Mouse (Mus musculus) induced T-regulatory cell, adult 2 months (primary cell): Measurements from ENCODE around the gene Eddm3b.

Source experiments
- DNase-seq: peaks from one replicate; pipeline ENCODE4 v3.0.0-alpha.2; 2012; ENCODE audit warnings: low read depth

Eddm3b gene

DNA sequence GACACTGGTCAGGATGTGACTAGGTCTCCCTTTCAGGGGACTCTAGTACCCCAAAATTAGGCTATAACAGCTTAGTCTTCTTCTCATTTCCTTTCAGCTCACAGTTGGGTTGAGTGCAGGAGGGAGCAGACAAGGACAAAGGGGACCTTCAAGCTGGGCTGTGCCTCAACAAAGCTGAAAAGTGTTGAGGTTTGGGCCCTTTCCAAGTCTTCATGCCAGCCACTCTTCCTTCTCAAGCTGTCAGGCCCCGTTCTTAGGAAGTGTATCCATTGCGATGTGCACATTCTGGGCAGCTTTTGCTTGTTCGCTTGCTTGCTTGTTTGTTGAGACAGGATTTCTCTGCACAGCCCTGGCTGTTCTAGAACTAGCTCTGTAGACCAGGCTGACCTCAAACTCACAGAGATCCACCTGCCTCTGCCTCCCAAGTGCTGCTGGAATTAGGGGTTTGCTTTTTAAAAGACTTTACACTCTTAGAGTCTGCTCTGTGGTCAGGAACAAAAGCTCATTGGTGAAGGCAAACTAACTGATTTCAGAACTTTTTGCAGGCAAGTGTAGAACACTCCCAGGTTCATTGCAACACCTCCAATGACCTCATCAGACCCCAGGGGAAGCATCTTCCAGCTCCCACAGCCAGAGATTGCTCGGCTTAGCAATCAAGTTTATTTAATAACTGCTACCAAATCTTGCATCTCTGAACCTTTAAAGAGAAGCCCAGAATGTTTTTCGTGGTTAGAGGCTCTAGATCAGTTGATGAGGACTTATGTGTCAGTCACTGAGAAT, 19.9 kb upstream of the Eddm3b start:
- no peak for DNase-seq

DNA sequence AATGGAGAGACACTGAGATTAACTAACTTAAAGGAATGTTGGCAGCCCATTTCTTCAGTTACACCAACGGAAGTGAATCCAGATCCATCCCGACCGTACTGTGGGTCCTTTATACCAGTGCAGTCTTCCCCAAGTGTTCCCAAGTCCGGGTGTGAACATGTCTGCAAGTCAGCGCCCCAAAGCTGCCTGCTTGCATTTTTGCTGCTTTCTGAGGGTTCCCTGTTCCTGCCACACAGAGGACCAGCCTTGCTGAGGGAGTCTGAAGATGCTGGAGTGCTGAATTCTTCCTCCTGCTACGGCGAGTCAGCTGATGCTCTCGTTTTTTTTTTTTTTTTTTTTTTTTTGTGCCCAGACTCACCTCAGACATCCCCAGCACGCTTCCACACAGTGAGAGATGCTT, 19.3 kb upstream of the Eddm3b start:
- DNase-seq: no peak

DNA sequence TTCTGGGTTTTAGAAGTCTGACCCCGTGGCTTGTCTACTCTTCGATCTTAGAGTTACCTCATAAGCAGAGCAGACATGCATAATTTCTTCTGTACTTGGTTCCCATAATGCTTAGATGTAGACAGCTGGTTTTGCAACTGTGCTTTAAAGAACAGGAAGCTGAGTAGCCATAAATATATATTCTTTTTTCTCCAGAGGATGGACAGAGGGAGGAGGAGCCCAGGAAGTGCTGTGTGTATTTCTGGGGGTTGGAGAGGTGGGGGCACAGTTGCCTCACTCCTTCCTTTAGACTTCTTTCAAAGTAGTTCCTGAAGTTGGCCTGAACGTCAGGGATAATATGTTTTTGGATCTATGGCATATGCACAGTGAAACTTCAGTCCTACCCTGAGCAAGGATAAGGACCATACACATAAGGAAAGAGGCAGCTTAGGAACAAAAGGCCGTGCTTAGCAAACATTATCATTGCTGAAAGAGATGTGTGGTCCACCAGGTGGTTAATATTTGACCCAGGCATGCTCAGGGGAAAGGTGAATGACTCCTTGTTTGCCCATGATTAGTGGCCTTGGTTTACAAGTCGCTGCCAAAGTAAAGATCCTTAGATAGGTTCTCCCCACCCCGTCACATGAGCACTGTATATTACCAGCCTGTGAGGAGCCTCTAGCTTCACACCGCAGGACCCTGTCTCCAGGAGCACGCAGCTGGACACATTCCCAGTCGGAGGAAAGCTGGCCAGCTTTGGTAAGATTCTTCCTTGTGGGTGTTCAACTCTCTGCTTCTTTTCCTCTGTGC, 18.3 kb upstream of the Eddm3b start:
- DNase-seq: no peak

- peak; percentile 78 for DNase-seq
Observed at GRCm38 (mm10) chr14:51098300-51098699, 15.9 kb upstream of the Eddm3b start.

DNA sequence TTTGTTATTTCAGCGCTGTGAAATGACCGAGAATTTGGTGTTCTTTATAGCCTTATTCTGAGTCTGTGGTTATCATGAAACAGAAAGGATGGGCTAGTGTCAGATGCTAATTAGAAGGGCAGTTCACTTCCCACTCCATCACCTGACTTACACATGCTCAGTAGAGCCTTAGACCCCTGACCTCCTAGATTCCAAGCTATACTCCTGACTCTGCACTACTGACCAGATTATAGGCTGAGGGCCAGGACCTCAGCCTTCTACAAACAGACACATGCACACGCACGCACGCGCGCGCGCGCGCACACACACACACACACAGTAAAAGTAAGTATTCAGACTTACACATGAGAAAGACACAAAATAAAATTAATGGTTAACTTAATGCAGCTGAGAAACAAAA, 15.3 kb upstream of the Eddm3b start:
- DNase-seq: no peak

GRCm38 (mm10) chr14:51101284-51101683, 12.9 kb upstream of the Eddm3b start:
- DNase-seq: no peak

GRCm38 (mm10) chr14:51103217-51103616, 11.0 kb upstream of the Eddm3b start:
- DNase-seq: peak; percentile 78

DNA sequence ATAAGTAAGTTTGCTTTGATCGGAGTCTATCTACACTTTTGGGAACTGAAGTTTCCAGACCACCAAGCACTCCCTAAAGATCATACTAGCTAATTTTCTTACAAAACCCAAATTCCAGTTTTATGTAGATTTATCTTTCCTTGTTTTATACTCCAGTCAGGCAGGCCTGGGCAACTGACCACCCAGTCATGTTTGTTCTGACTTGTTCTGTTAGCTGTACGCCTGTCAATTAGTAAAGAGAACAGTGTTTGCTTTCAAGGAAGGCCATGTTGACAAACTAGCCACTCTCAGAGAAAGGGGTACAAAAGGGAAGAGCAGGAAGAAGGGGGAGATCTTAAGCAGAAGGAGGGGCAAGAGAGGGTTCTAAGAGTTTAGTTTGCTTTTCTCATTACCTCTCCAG, 9.9 kb upstream of the Eddm3b start:
- DNase-seq: no peak

DNA sequence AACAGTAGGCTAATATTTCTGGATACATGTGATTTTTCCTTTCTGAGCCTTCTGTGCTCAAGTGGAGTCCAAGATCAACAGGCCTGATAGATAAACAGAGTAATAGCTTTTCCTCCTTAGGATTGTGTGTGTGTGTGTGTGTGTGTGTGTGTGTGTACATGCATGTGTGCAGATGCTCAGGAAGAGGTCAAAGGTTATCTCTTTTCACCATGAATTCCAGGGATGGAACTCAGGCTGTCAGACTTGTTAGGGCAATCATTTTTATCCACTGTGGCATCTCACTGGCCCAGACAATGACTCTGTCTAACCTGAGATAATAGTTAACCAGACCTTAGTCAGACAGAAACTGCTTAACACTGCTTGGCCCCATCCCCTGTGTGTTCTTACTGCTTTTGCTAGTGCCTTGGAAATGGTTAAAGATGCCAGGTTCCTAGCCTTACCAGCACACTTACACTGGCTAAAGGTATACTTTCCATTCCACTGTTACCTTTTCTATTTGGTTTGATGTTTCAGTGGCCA, 7.7 kb upstream of the Eddm3b start:
- DNase-seq: no peak

- no peak for DNase-seq
Observed at GRCm38 (mm10) chr14:51111966-51112365, 2.3 kb upstream of the Eddm3b start.

DNA sequence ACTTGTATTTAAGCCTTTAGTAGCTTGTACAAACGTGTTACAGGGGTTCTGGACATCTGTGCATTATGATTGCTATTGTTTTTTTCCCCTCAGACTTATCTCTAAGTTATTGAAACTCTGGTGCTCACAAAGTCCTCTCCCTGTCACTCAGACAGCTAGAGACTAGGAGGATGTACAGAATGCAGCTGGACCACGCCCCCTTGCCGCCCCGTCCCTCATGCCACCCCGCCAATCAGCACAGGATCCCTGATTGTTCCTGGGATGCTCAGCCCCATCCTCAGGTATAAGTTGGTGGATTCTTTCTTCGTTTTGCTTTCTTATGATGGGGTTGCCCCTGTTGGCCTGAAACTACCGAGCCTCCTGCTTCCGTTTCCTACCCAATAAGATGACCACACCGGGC, 750 bp upstream of the Eddm3b start:
- DNase-seq: no peak

DNA sequence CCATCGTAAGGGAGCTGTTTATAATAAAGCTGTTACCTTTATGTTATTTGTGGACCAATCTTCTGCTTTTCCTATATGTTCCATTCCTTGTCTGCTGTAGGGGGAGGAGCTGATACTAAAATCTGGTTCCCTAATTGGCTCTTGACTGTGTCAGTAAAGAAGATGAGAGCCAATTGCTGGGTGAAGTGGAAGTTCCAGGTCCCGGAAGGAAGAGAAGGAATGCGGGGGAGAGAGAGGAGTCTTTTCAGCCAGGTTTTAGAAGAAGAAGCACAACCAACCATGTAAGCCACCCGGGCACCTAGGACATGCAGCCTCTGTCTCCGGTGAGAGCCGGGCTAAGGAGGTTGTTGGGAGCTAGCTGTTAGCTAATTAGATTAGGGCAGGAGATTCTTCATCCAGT, 11.5 kb downstream of the Eddm3b start:
- DNase-seq: no peak

GRCm38 (mm10) chr14:51127648-51128258, 13.5 kb downstream of the Eddm3b start:
- no peak for DNase-seq

GRCm38 (mm10) chr14:51128775-51129623, 14.8 kb downstream of the Eddm3b start:
- no peak for DNase-seq

DNA sequence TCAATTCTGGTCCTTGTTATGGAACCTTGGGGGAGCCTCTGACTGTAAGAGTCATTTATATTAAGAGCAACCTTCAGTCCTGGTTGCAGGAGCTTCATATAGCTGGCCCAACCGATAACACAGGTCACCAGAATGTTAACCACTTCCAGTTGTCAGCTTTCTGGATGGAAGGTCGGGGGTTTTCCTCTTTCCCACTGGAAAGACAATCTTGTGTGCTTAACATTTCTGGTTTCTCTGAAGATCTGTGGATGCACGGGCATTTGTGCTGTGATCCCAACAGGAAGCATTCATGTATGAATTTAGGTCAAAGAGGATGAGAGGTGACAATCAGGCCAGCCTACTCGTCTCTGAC, 15.4 kb downstream of the Eddm3b start:
- DNase-seq: no peak

- no peak for DNase-seq
Observed at GRCm38 (mm10) chr14:51130315-51130940, 16.2 kb downstream of the Eddm3b start.

- DNase-seq: no peak
Observed at GRCm38 (mm10) chr14:51131086-51131815, 17.0 kb downstream of the Eddm3b start.

DNA sequence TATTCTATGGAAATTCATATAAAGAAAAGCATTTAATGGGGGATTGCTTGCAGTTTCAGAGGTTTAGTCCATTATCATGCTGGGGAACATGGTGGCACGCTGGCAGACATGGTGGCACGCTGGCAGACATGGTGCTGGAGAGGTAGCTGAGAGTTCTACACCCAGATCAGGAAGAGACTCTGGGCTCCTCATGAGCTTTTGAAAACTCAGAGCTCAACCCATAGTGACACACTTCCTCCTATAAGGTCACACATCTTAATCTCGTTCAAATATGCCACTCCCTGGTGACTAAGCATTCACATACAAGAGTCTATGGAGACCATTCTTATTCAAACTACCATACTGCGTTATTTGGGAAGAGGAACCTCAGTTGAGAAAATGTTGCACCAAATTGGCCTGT, 18.1 kb downstream of the Eddm3b start:
- DNase-seq: no peak

DNA sequence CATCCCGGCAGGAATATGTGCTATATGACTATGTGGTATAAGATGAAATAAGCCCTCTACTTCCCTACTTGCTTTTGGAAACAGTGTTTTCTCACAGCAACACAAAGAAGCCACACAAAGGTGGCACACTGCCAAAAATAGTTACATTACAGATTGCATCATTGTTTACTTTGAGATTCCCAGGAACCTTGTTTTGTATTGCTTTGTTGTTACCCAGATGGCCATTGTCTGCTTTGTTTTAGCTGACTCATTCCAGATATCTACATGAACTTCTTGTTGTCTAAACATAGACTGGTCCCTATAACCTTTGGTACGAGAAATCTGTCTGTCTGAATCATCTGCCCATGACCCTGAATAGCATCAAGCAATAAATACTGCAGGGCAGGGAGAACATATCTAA, 26.1 kb downstream of the Eddm3b start:
- no peak for DNase-seq

- DNase-seq: no peak
Observed at GRCm38 (mm10) chr14:51142119-51142518, 27.9 kb downstream of the Eddm3b start.

DNA sequence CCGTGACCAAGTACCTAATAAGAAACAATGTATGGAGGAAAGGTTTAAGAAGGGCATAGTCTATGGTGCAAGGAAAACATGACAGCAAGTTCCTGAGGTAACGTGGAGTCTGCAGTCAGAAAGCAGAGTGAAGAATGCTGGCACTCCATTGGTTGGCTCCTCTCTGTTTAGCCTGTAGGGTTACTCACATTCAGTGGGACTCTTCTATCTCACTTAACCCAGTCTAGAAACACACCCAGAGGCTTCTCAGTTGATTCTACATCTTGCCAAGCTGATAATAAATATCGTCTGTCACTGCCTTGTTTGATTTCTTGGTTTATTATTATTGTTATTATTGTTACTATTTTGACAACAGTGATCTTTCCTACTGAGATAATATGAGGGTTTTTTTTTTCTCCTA, 28.3 kb downstream of the Eddm3b start:
- DNase-seq: no peak
